Mouse (Mus musculus): ENCODE data around the gene Dlgap3. TPM values are rescaled to one million over a fixed set of nuclear protein-coding genes. Genes with fewer than 3 reads are reported as not detected.

Dlgap3 gene
- under 1 TPM in 1 of 2 experiments, not detected in 1; 0.33 TPM for total RNA-seq (2023)

GRCm38 (mm10) chr4:127168914-127169345 is at the start of gene Dlgap3:
Gene Dlgap3 (plus strand): TSS chr4:127169204.

DNA sequence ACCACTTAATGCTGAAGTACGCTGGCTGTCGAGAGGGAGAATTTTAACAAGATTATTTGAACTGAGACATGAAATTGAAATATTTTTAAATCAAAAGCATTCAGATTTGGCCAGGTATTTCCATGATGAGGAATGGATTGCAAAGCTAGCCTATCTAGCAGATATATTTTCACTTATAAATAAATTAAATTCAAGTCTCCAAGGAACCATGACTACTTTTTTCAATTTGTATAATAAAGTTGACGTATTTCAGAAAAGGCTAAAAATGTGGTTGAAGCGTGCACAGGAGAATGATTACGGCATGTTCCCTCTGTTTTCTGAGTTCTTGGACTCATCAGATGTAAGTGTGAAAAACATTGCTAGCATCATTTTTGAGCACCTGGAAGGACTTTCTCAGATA is 45.6 kb upstream of the Dlgap3 start, which contains the start of gene Tmem35b:
Gene Tmem35b (plus strand): TSS at position 301 of the 400 bp plus-strand sequence.

GRCm38 (mm10) chr4:127243552-127243951 is 74.5 kb downstream of the Dlgap3 start, which contains the start of gene Smim12:
Gene Smim12 (plus strand): TSS chr4:127243784.

Other genes with a start within 250 kb of the Dlgap3 start
- gene Zmym4, start 201.1 kb upstream of the Dlgap3 start, total RNA-seq (2023): 10 to 100 TPM; 10.3 to 12.3 TPM
- gene Sfpq, start 147.9 kb upstream of the Dlgap3 start, total RNA-seq (2023): 100 to 1,000 TPM; 348 to 397 TPM
- 1 to 10 TPM; 6.7 to 7.6 TPM for gene Zmym1, start 108.1 kb upstream of the Dlgap3 start, total RNA-seq (2023)
- 1 to 10 TPM; 5.9 to 9.3 TPM for gene Zmym6, start 91.8 kb upstream of the Dlgap3 start, total RNA-seq (2023)
- gene Tmem35b, start 45.5 kb upstream of the Dlgap3 start, total RNA-seq (2023): 1 to 10 TPM; 4.7 TPM
- 10 to 100 TPM; 20.0 to 23.5 TPM for gene Smim12, start 74.6 kb downstream of the Dlgap3 start, total RNA-seq (2023)
- not detected for gene Gja4, start 144.8 kb downstream of the Dlgap3 start, total RNA-seq (2023)
- gene Gjb3, start 161.6 kb downstream of the Dlgap3 start, total RNA-seq (2023): 1 to 10 TPM; 1.8 to 3.7 TPM
- not detected for gene Gjb4, start 184.9 kb downstream of the Dlgap3 start, total RNA-seq (2023)
- not detected for gene Gjb5, start 189.0 kb downstream of the Dlgap3 start, total RNA-seq (2023)

Measured in neutrophil, adult 59 days (primary cell).